Mouse (Mus musculus) embryonic facial prominence, embryonic 11.5 days (tissue): ENCODE results near the gene Psap. TPM values are rescaled to one million over a fixed set of nuclear protein-coding genes. Genes with fewer than 3 reads are reported as not detected.
A peak's percentile ranks its signal among the peaks of the same experiment; 100 is the strongest.
"Not testable (repeated sequence)": the region's sequence is repeated elsewhere in the genome, so short reads cannot be mapped to it uniquely, and the experiment has no call there.

Experiments used
- ATAC-seq: fragments of 200-750 bp; cut with Nextera tagmentation; replicated peaks from 2 replicates; pipeline ENCODE4 v1.8.0; 2017; ENCODE audit warnings: low read depth; ENCODE audit not compliant: insufficient number of reproducible peaks, low FRiP score, low TSS enrichment
- DNase-seq: peaks from one replicate; pipeline ENCODE4 v3.0.0-alpha.2; 2015; ENCODE audit warnings: low spot score
- H3K27ac ChIP-seq: fragments of 300-500 bp; sonication (generic); replicated peaks from 2 replicates; pipeline ENCODE4 v1.5.1; 2014; ENCODE audit warnings: mild to moderate bottlenecking, low read depth, low read length, control low read depth
- H3K27me3 ChIP-seq: fragments of 300-500 bp; sonication (generic); 2 replicates; pipeline ENCODE4 v1.6.1; 2014; ENCODE audit warnings: mild to moderate bottlenecking, low read length, moderate library complexity, mixed read lengths; ENCODE audit not compliant: control insufficient read depth, insufficient read depth
- H3K36me3 ChIP-seq: fragments of 300-500 bp; sonication (generic); replicated peaks from 2 replicates; pipeline ENCODE4 v1.6.1; 2014; ENCODE audit warnings: low read depth, mild to moderate bottlenecking, low read length, moderate library complexity, mixed read lengths; ENCODE audit not compliant: control insufficient read depth, insufficient read depth
- H3K4me1 ChIP-seq: fragments of 300-500 bp; sonication (generic); 2 replicates; pipeline ENCODE4 v1.6.1; 2014; ENCODE audit warnings: low read length, mixed read lengths; ENCODE audit not compliant: control insufficient read depth, insufficient read depth
- H3K4me2 ChIP-seq: fragments of 300-500 bp; sonication (generic); 2 replicates; pipeline ENCODE4 v1.6.1; 2014; ENCODE audit warnings: low read depth, mild to moderate bottlenecking, control low read depth, low read length, moderate library complexity
- H3K4me3 ChIP-seq: fragments of 300-500 bp; sonication (generic); 2 replicates; pipeline ENCODE4 v1.5.1; 2014; ENCODE audit warnings: low read depth, low read length, control low read depth
- H3K9ac ChIP-seq: fragments of 300-500 bp; sonication (generic); replicated peaks from 2 replicates; pipeline ENCODE4 v1.6.1; 2014; ENCODE audit warnings: mild to moderate bottlenecking, control low read depth, low read length
- H3K9me3 ChIP-seq: fragments of 300-500 bp; sonication (generic); replicated peaks from 2 replicates; pipeline ENCODE4 v1.6.1; 2016; ENCODE audit warnings: mild to moderate bottlenecking, low read length, inconsistent platforms, mixed read lengths; ENCODE audit not compliant: control insufficient read depth
- WGBS: fragments of 180-500 bp; shearing (Covaris S2); extraction: QIAGEN DNeasy Blood & Tissue Kit; methylation state at CpG from one replicate; pipeline ENCODE4 v1.1.7; 2014; 5-methylcytosine and 5-hydroxymethylcytosine counted together
- polyA plus RNA-seq: library from polyadenylated mRNA; unstranded; fragments of >200 nt; fragmentation: Nextera tagmentation; extraction: Ambion mirVana; gene quantifications from 2 replicates; pipeline ENCODE4 v1.2.1, GENCODE M21; 2014

The Psap gene
- 64.2 and 74.4 TPM in 2 replicates for polyA plus RNA-seq

DNA sequence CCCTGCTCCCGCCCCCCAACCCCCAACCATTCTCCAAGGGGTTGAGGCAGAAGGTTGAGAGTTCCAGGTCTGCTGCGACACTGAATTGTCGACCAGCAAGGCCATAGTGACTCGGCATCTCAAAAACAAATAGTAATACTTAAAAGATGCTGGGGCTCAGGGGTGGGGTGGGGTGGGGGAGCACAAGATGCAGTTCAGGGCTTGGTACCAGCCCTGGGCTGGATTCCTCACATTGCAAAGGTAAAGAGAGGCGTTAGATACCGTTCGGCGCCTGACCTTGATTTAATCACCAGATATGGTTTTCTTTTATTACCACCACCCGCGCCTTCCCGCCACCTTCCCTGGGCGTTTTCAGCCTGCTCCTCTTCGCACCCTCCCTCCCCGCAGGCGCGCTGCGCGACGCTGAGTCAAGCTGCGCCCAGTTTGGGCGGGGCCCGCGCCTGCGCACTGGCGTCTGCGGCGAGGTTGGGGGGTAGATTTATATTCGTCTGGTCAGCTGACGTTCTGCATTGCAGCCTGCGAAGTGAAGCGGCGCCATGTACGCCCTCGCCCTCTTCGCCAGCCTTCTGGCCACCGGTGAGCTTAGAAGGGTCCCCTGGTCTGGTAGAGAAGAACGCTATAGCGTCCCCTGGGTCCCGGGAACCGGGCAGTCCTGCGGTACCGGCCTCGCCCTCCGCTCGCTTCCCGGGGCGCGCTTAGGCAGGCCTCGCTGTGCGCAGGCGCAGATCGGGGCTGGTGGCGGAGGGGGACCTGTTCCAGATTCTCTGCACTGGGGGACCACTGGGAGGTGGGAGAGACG, at the start of gene Psap:
TSS of gene Psap (plus strand) at position 421 of the 799 bp plus-strand sequence.
- ATAC-seq: peak; percentile 82
- Histone ChIP-seq H3K9me3 (no peaks in the 10 kb centered on the region), H3K4me2 (peak within 1 kb of the TSS; percentile 65), H3K36me3 (no peaks in the 10 kb centered on the region), H3K27me3 (no peaks in the 10 kb centered on the region), H3K27ac (0 out of 2 replicates have a peak within 1 kb of the TSS, but pooled peaks have one; percentile 14), H3K4me1 (no peaks in the 10 kb centered on the region; the same call in 1 of the 2 replicates), H3K4me3 (peak within 1 kb of the TSS; percentile 76), H3K9ac (peak within 1 kb of the TSS; percentile 81)
- peak; percentile 93 for DNase-seq
- WGBS: 2% methylated on average over 54 of the region's 54 CpGs

DNA sequence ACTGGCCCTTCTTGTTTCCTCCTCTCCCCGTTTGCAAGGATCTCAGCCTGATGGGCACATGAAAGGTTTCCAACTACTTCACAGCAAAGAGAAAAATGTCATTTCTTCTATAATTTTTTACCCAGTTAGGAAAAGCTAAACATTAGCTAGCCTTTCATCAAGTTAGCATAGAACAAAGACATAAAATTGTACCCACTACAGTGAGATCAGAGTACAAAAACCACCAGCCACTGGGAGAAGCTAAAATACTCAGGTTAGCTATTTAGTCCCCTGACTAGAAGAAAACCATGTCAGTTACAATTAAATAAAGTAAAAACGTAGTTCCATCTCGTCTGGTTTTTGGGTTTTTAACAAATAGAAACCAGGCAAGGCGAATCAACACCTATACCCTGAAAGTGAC, 49.8 kb upstream of the Psap start:
- Histone ChIP-seq H3K27ac (no peak overlapping the region), H3K9ac (no peak overlapping the region), H3K9me3 (no peaks in the 10 kb centered on the region), H3K4me1 (no peaks in the 10 kb centered on the region), H3K4me3 (no peak overlapping the region), H3K36me3 (no peaks in the 10 kb centered on the region), H3K4me2 (no peak overlapping the region), H3K27me3 (no peaks in the 10 kb centered on the region)
- 62% methylated on average over 4 of the region's 4 CpGs for WGBS
- DNase-seq (no peak), ATAC-seq (no peak)

DNA sequence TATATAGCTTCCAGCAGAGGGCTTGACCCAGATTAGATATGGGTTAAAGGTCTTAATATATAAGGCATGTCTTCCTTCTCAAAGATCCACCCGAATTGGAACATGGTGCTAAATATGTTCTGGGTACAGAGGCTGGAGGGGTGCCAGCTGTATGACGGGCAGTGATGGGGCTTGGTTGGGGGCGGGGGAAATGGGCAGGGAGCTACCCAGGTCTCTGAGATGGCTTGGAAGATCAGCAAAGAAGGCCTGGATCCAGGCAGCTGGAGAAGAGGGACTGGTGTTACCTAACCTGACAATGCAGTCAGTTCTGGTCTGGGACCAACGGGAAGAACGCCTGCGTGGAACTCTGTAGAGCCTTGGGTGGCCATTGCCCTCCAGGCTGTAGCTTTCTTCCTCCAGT, 48.3 kb upstream of the Psap start:
- Histone ChIP-seq H3K4me3 (no peak overlapping the region), H3K27me3 (no peaks in the 10 kb centered on the region), H3K9ac (no peak overlapping the region), H3K4me2 (no peak overlapping the region), H3K36me3 (no peaks in the 10 kb centered on the region), H3K27ac (no peak overlapping the region), H3K9me3 (no peaks in the 10 kb centered on the region), H3K4me1 (no peaks in the 10 kb centered on the region)
- DNase-seq (no peak), ATAC-seq (no peak)
- WGBS: 88% methylated on average over 6 of the region's 6 CpGs

DNA sequence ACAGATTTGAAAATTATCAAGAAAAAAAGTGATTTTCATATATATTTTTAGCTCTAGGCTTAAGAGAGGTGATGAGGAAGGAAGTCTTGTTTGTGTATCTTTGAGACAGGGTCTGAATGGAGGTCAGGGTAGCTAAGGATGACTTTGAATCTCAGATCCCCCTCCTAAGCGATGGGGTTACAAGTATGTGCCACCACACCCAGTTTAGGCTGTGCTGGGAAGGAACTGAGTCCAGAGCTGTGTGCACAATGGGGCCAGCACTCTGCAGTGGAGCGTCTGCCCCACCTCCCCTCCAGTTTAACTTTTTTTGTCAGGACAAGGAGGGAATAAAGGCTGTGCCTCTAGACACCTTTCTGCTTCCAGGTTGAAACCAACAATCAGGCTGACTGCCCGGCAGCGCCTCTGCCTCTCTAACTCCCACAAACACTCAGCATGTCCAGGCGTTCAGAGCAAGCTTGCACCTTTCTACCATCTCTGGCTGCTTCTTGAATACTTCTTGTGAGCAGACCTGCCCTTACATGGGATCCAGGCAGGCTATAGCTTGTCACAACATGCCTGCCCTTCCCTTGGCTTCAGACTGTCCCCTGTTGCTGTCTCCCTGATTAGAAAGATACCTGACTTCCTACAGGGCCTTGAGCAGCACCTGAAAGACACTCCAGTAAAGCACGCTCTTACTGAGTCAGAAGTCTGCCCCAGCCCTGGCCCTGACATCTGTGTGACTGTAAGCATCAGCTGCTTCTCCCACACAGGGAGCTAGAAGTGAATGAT, 46.9 kb upstream of the Psap start:
- Histone ChIP-seq H3K9me3 (no peaks in the 10 kb centered on the region), H3K27ac (no peak overlapping the region), H3K27me3 (no peaks in the 10 kb centered on the region), H3K4me1 (no peaks in the 10 kb centered on the region), H3K9ac (no peak overlapping the region), H3K4me2 (no peak overlapping the region), H3K36me3 (no peaks in the 10 kb centered on the region), H3K4me3 (no peak overlapping the region)
- no peak for DNase-seq
- 68% methylated on average over 6 of the region's 6 CpGs for WGBS
- no peak for ATAC-seq

DNA sequence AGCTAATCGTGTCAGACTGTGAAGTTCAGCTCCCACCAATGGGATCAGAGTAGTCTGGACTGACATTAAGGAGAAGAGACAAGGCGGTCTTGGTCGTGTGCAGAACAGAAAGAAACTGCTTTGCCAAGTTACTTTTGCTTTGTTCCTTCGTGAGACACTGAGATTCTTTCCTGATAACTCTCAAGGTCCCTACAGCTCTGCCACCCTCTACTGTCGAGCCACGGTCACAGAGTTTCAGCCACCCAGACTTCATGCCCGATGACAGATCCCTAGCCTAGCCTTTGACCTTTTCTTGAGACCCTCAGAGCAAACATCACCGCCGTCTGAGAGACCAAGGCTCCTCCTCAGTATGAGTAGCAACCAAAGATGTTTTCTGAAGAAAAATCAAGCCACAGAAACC, 43.4 kb upstream of the Psap start:
- Histone ChIP-seq H3K4me1 (no peaks in the 10 kb centered on the region), H3K4me2 (no peak overlapping the region), H3K9me3 (no peaks in the 10 kb centered on the region), H3K4me3 (no peak overlapping the region), H3K9ac (no peak overlapping the region), H3K27me3 (no peaks in the 10 kb centered on the region), H3K27ac (no peak overlapping the region), H3K36me3 (no peaks in the 10 kb centered on the region)
- 76% methylated on average over 9 of the region's 9 CpGs for WGBS
- no peak for ATAC-seq
- no peak for DNase-seq

DNA sequence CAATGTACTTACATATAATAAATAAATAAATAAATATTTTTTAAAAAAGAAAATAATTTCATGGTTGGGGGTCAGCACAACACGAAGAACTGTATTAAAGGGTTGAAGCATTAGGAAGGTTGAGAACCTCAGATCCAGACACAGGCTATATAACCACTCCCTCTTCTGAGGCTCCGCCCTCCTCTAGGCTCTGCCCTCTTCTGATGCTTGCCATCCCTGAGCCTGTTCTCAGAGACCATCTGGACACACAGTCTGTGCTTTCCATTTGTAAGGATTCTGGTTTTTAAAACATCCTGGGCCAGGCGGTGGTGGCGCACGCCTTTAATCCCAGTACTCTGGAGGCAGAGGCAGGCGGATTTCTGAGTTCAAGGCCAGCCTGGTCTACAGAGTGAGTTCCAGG, 41.6 kb upstream of the Psap start:
- H3K36me3 ChIP-seq, H3K4me1 ChIP-seq, H3K4me3 ChIP-seq, H3K9ac ChIP-seq, H3K4me2 ChIP-seq, H3K9me3 ChIP-seq, H3K27me3 ChIP-seq, H3K27ac ChIP-seq, ATAC-seq, DNase-seq: not testable (repeated sequence)
- WGBS: 84% methylated on average over 6 of the region's 6 CpGs

DNA sequence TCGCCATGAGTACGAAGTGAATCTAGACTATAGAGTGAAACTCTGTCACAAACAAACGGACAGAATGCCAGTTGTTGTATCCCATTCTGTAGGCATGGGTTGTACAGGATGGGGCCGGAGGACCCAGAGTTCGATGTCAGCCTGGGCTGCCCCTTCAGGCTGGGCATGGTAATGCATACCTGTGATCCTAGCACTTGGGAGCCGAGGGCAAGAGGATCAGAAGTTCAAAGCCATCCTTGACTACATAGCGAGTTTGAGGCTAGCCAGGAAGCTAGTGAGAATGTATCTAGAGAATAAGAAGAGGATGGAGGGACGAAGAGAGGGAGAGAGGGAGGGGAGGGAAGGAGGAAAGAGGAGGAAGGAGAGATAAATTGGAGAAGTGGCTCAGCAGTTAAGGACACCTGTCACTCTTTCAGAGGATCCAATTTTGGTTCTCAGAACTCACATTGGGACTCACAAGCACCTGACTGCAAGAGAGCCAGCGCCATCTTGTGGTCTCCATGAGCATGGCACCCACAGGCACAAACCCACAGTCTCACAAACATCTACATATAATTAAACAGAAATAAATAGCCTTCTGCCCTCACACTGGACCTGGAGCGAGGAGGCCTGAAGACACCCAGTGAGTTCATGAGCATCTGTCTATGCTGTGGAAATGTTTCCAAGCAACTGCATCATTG, 39.8 kb upstream of the Psap start:
- ATAC-seq: no peak
- DNase-seq: peak; percentile 66
- H3K27me3 ChIP-seq: no peaks in the 10 kb centered on the region
- no peak overlapping the region for H3K27ac ChIP-seq
- WGBS: 63% methylated on average over 10 of the region's 10 CpGs
- H3K4me2 ChIP-seq: no peak overlapping the region
- no peak overlapping the region for H3K4me3 ChIP-seq
- H3K9me3 ChIP-seq: no peaks in the 10 kb centered on the region
- no peaks in the 10 kb centered on the region for H3K4me1 ChIP-seq
- H3K9ac ChIP-seq: no peak overlapping the region
- H3K36me3 ChIP-seq: no peaks in the 10 kb centered on the region
